Mouse (Mus musculus): ENCODE measurements around the gene Ahnak2. TPM values are rescaled to one million over a fixed set of nuclear protein-coding genes. Genes with fewer than 3 reads are reported as not detected.

Ahnak2 gene
- polyA plus RNA-seq, 1 experiment from 2014 or later: 2.0 TPM

GRCm38 (mm10) chr12:112738281-112739022, 64.0 kb downstream of the Ahnak2 start:
- ATAC-seq (replicated peaks; ENCODE audit: extremely low read depth, insufficient read depth, low FRiP score): no peak
- Histone ChIP-seq H3K4me3 (ENCODE audit: low read length) (no peak overlapping the region), H3K9me3 (replicated peaks; ENCODE audit: control insufficient read depth, low read length) (no peaks in the 10 kb centered on the region), H3K4me1 (ENCODE audit: control insufficient read depth, insufficient read depth, low read length) (peaks cover 10% of the 10 kb centered on the region), H3K36me3 (ENCODE audit: control insufficient read depth, insufficient read depth) (peaks cover 14% of the 10 kb centered on the region), H3K27ac (ENCODE audit: low read length) (no peak overlapping the region), H3K4me2 (ENCODE audit: low read depth, low read length) (no peak overlapping the region), H3K27me3 (ENCODE audit: control insufficient read depth, insufficient read depth, low read length) (no peaks in the 10 kb centered on the region), H3K9ac (ENCODE audit: low read length) (no peak overlapping the region)
- 91% methylated on average over 31 of the region's 31 CpGs for WGBS

DNA sequence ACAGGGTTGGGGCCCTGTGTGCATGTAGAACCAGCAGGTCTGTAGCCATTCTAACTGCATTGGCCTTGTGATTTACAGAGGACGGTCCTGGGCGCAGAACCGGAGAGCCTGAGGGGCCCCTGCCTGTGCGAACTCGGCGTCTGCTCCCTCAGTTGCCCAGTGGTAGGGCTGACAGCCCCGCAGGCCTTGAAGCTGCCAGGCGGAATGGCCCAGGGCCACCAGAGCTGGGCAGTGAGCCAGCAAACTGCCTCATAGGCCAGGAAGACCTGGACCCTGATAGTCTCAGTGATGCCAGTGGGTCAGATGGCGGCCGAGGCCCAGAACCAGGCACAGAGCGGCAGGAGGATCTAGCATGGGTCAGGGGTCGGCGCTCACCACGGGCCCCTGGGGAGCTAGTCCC, 64.7 kb downstream of the Ahnak2 start:
- Histone ChIP-seq H3K36me3 (ENCODE audit: control insufficient read depth, insufficient read depth) (peaks cover 14% of the 10 kb centered on the region), H3K4me1 (ENCODE audit: control insufficient read depth, insufficient read depth, low read length) (peaks cover 4% of the 10 kb centered on the region), H3K27me3 (ENCODE audit: control insufficient read depth, insufficient read depth, low read length) (no peaks in the 10 kb centered on the region), H3K9me3 (replicated peaks; ENCODE audit: control insufficient read depth, low read length) (no peaks in the 10 kb centered on the region), H3K9ac (ENCODE audit: low read length) (no peak overlapping the region), H3K27ac (ENCODE audit: low read length) (no peak overlapping the region), H3K4me3 (ENCODE audit: low read length) (no peak overlapping the region), H3K4me2 (ENCODE audit: low read depth, low read length) (no peak overlapping the region)
- WGBS: 86% methylated on average over 14 of the region's 14 CpGs
- no peak for ATAC-seq (replicated peaks; ENCODE audit: extremely low read depth, insufficient read depth, low FRiP score)

DNA sequence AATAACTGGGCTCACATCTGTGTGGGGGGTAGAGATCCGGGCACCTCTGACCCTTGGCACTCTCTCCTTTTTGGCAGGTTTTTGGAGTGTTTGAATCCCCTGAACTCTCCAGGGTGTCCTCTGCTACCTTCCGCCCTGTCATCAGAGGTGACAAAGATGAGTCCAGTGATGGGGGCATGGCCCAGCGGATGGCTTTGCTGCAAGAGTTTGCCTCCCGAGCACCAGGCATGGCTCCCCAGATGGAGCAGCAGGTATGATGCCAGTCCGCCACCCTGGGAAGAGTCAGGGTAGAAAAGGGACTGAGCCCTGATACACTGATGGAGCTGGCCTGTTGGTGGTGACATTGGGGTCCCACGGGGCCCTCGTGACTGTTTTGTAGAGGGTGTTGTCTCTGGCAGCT, 65.4 kb downstream of the Ahnak2 start:
- no peak for ATAC-seq (replicated peaks; ENCODE audit: extremely low read depth, insufficient read depth, low FRiP score)
- Histone ChIP-seq H3K27me3 (ENCODE audit: control insufficient read depth, insufficient read depth, low read length) (no peaks in the 10 kb centered on the region), H3K4me1 (ENCODE audit: control insufficient read depth, insufficient read depth, low read length) (no peaks in the 10 kb centered on the region), H3K36me3 (ENCODE audit: control insufficient read depth, insufficient read depth) (peaks cover 14% of the 10 kb centered on the region), H3K4me2 (ENCODE audit: low read depth, low read length) (no peak overlapping the region), H3K27ac (ENCODE audit: low read length) (no peak overlapping the region), H3K9ac (ENCODE audit: low read length) (no peak overlapping the region), H3K9me3 (replicated peaks; ENCODE audit: control insufficient read depth, low read length) (no peaks in the 10 kb centered on the region), H3K4me3 (ENCODE audit: low read length) (no peak overlapping the region)
- 90% methylated on average over 7 of the region's 7 CpGs for WGBS

DNA sequence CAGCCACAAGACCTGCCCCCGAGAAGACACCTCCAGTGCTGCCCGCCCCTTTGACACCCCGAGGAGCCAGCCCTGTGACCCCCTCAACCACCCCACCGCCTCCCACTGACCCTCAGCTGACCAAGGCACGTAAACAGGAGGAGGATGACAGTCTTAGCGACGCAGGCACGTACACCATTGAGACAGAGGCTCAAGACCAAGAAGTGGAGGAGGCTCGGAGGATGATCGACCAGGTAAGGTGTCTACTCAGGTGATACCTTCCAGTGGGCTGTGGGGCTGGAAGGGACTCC, 65.9 kb downstream of the Ahnak2 start:
- Histone ChIP-seq H3K27ac (ENCODE audit: low read length) (no peak overlapping the region), H3K27me3 (ENCODE audit: control insufficient read depth, insufficient read depth, low read length) (no peaks in the 10 kb centered on the region), H3K4me2 (ENCODE audit: low read depth, low read length) (no peak overlapping the region), H3K4me1 (ENCODE audit: control insufficient read depth, insufficient read depth, low read length) (no peaks in the 10 kb centered on the region), H3K36me3 (ENCODE audit: control insufficient read depth, insufficient read depth) (peaks cover 14% of the 10 kb centered on the region), H3K9ac (ENCODE audit: low read length) (no peak overlapping the region), H3K4me3 (ENCODE audit: low read length) (no peak overlapping the region), H3K9me3 (replicated peaks; ENCODE audit: control insufficient read depth, low read length) (no peaks in the 10 kb centered on the region)
- ATAC-seq (replicated peaks; ENCODE audit: extremely low read depth, insufficient read depth, low FRiP score): no peak
- 82% methylated on average over 10 of the region's 10 CpGs for WGBS

GRCm38 (mm10) chr12:112735896-112736635, 66.4 kb downstream of the Ahnak2 start:
- Histone ChIP-seq H3K36me3 (ENCODE audit: control insufficient read depth, insufficient read depth) (peaks cover 14% of the 10 kb centered on the region), H3K27ac (ENCODE audit: low read length) (no peak overlapping the region), H3K27me3 (ENCODE audit: control insufficient read depth, insufficient read depth, low read length) (no peaks in the 10 kb centered on the region), H3K9me3 (replicated peaks; ENCODE audit: control insufficient read depth, low read length) (no peaks in the 10 kb centered on the region), H3K9ac (ENCODE audit: low read length) (no peak overlapping the region), H3K4me3 (ENCODE audit: low read length) (no peak overlapping the region), H3K4me1 (ENCODE audit: control insufficient read depth, insufficient read depth, low read length) (no peaks in the 10 kb centered on the region), H3K4me2 (ENCODE audit: low read depth, low read length) (no peak overlapping the region)
- no peak for ATAC-seq (replicated peaks; ENCODE audit: extremely low read depth, insufficient read depth, low FRiP score)
- 91% methylated on average over 29 of the region's 29 CpGs for WGBS

DNA sequence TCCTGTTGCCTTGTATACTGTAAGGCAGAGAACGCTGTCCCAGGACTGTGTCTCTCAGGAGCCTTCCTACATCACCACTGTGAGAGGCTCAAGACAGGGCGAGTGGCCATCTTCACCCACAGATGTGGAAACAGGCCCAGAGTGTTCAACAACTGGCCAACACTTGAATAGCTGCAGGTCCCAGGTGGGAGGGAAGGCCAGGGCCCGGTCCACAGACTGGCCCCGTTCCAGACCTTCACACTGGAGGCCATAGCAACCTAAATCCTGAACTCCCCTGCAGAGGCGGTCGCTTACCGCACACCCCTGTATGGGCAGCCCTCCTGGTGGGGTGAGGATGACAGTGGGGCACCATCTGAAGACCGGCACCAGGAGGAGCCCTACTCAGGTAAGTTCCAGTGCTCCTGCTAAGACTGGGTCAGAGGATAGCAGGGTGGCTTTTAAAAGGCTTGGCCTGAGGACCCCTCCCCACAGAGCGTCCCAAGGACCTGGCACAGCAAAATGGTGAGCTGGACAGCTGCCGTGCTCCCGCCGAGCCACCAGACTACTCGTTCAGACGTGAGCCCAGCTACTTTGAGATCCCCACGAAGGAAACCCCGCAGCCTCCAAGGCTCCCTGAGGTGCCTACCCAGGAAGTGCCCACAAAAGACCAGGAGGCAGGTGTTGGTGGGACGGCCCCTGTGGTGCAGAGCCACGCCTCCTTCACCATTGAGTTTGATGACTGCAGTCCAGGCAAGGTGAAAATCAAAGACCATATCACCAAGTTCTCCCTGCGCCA, 67.4 kb downstream of the Ahnak2 start:
- WGBS: 86% methylated on average over 19 of the region's 19 CpGs
- no peaks in the 10 kb centered on the region for H3K4me1 ChIP-seq (ENCODE audit: control insufficient read depth, insufficient read depth, low read length)
- no peaks in the 10 kb centered on the region for H3K9me3 ChIP-seq (replicated peaks; ENCODE audit: control insufficient read depth, low read length)
- H3K27me3 ChIP-seq (ENCODE audit: control insufficient read depth, insufficient read depth, low read length): no peaks in the 10 kb centered on the region
- no peak overlapping the region for H3K27ac ChIP-seq (ENCODE audit: low read length)
- H3K36me3 ChIP-seq (ENCODE audit: control insufficient read depth, insufficient read depth): peaks cover 14% of the 10 kb centered on the region
- no peak overlapping the region for H3K9ac ChIP-seq (ENCODE audit: low read length)
- no peak for ATAC-seq (replicated peaks; ENCODE audit: extremely low read depth, insufficient read depth, low FRiP score)
- H3K4me2 ChIP-seq (ENCODE audit: low read depth, low read length): no peak overlapping the region
- no peak overlapping the region for H3K4me3 ChIP-seq (ENCODE audit: low read length)

GRCm38 (mm10) chr12:112734108-112734820, 68.2 kb downstream of the Ahnak2 start:
- Histone ChIP-seq H3K36me3 (ENCODE audit: control insufficient read depth, insufficient read depth) (peaks cover 13% of the 10 kb centered on the region), H3K9me3 (replicated peaks; ENCODE audit: control insufficient read depth, low read length) (no peaks in the 10 kb centered on the region), H3K4me3 (ENCODE audit: low read length) (no peak overlapping the region), H3K27ac (ENCODE audit: low read length) (no peak overlapping the region), H3K4me2 (ENCODE audit: low read depth, low read length) (no peak overlapping the region), H3K9ac (ENCODE audit: low read length) (no peak overlapping the region), H3K27me3 (ENCODE audit: control insufficient read depth, insufficient read depth, low read length) (no peaks in the 10 kb centered on the region), H3K4me1 (ENCODE audit: control insufficient read depth, insufficient read depth, low read length) (no peaks in the 10 kb centered on the region)
- ATAC-seq (replicated peaks; ENCODE audit: extremely low read depth, insufficient read depth, low FRiP score): no peak
- WGBS: 85% methylated on average over 2 of the region's 2 CpGs

GRCm38 (mm10) chr12:112732591-112732990, 69.9 kb downstream of the Ahnak2 start:
- H3K27me3 ChIP-seq (ENCODE audit: control insufficient read depth, insufficient read depth, low read length): no peaks in the 10 kb centered on the region
- peaks cover 9% of the 10 kb centered on the region; the same call in 1 of the 2 replicates for H3K36me3 ChIP-seq (ENCODE audit: control insufficient read depth, insufficient read depth)
- 84% methylated on average over 10 of the region's 10 CpGs for WGBS
- no peak overlapping the region for H3K27ac ChIP-seq (ENCODE audit: low read length)
- no peak overlapping the region for H3K4me2 ChIP-seq (ENCODE audit: low read depth, low read length)
- no peak overlapping the region for H3K9ac ChIP-seq (ENCODE audit: low read length)
- ATAC-seq (replicated peaks; ENCODE audit: extremely low read depth, insufficient read depth, low FRiP score): no peak
- H3K4me1 ChIP-seq (ENCODE audit: control insufficient read depth, insufficient read depth, low read length): no peaks in the 10 kb centered on the region
- H3K9me3 ChIP-seq (replicated peaks; ENCODE audit: control insufficient read depth, low read length): no peaks in the 10 kb centered on the region
- no peak overlapping the region for H3K4me3 ChIP-seq (ENCODE audit: low read length)

All from heart, embryonic 16.5 days (tissue).